Mouse (Mus musculus): ENCODE results near the gene Dnaic1.

Gene Dnaic1

GRCm38 (mm10) chr4:41571490-41571889, 1.9 kb downstream of the Dnaic1 start:
- no peak for DNase-seq (ENCODE audit: low spot score)

GRCm38 (mm10) chr4:41573492-41573891, 3.9 kb downstream of the Dnaic1 start:
- no peak for DNase-seq (ENCODE audit: low spot score)

- no peak for DNase-seq (ENCODE audit: low spot score)
These were observed 6.3 kb downstream of the Dnaic1 start for GRCm38 (mm10) chr4:41575914-41576313.

GRCm38 (mm10) chr4:41583353-41583752, 13.8 kb downstream of the Dnaic1 start:
- DNase-seq (ENCODE audit: low spot score) = no peak

GRCm38 (mm10) chr4:41602818-41603217, 33.2 kb downstream of the Dnaic1 start:
- no peak for DNase-seq (ENCODE audit: low spot score)

GRCm38 (mm10) chr4:41604476-41605396, 35.2 kb downstream of the Dnaic1 start:
- DNase-seq (ENCODE audit: low spot score) = no peak

GRCm38 (mm10) chr4:41606784-41607183, 37.2 kb downstream of the Dnaic1 start:
- DNase-seq (ENCODE audit: low spot score) = peak; percentile 11

GRCm38 (mm10) chr4:41609681-41610593, 40.4 kb downstream of the Dnaic1 start:
- DNase-seq (ENCODE audit: low spot score) = no peak

GRCm38 (mm10) chr4:41610594-41610980, 41.0 kb downstream of the Dnaic1 start:
- DNase-seq (ENCODE audit: low spot score) = no peak

- DNase-seq (ENCODE audit: low spot score) = no peak
These were observed 42.6 kb downstream of the Dnaic1 start for GRCm38 (mm10) chr4:41612166-41612565.

GRCm38 (mm10) chr4:41614156-41614555, 44.6 kb downstream of the Dnaic1 start:
- peak; percentile 40 for DNase-seq (ENCODE audit: low spot score)

GRCm38 (mm10) chr4:41615661-41616599, 46.4 kb downstream of the Dnaic1 start:
- DNase-seq (ENCODE audit: low spot score) = no peak

GRCm38 (mm10) chr4:41618916-41619746, 49.6 kb downstream of the Dnaic1 start:
- DNase-seq (ENCODE audit: low spot score) = no peak

GRCm38 (mm10) chr4:41622071-41622470, 52.5 kb downstream of the Dnaic1 start:
- DNase-seq (ENCODE audit: low spot score) = no peak

- no peak for DNase-seq (ENCODE audit: low spot score)
These were observed 58.8 kb downstream of the Dnaic1 start for GRCm38 (mm10) chr4:41628202-41628927.

GRCm38 (mm10) chr4:41630196-41630595, 60.6 kb downstream of the Dnaic1 start:
- no peak for DNase-seq (ENCODE audit: low spot score)

GRCm38 (mm10) chr4:41631390-41631789, 61.8 kb downstream of the Dnaic1 start:
- DNase-seq (ENCODE audit: low spot score) = no peak

GRCm38 (mm10) chr4:41633001-41633400, 63.4 kb downstream of the Dnaic1 start:
- no peak for DNase-seq (ENCODE audit: low spot score)

GRCm38 (mm10) chr4:41634631-41635030, 65.1 kb downstream of the Dnaic1 start:
- DNase-seq (ENCODE audit: low spot score) = no peak

- no peak for DNase-seq (ENCODE audit: low spot score)
These were observed 65.6 kb downstream of the Dnaic1 start for GRCm38 (mm10) chr4:41635224-41635623.
